Mouse (Mus musculus): ENCODE measurements around the gene Stk11. TPM values are rescaled to one million over a fixed set of nuclear protein-coding genes. Genes with fewer than 3 reads are reported as not detected.

The Stk11 gene
- polyA plus RNA-seq, 1 experiment from 2014 or later = 19.2 TPM

DNA sequence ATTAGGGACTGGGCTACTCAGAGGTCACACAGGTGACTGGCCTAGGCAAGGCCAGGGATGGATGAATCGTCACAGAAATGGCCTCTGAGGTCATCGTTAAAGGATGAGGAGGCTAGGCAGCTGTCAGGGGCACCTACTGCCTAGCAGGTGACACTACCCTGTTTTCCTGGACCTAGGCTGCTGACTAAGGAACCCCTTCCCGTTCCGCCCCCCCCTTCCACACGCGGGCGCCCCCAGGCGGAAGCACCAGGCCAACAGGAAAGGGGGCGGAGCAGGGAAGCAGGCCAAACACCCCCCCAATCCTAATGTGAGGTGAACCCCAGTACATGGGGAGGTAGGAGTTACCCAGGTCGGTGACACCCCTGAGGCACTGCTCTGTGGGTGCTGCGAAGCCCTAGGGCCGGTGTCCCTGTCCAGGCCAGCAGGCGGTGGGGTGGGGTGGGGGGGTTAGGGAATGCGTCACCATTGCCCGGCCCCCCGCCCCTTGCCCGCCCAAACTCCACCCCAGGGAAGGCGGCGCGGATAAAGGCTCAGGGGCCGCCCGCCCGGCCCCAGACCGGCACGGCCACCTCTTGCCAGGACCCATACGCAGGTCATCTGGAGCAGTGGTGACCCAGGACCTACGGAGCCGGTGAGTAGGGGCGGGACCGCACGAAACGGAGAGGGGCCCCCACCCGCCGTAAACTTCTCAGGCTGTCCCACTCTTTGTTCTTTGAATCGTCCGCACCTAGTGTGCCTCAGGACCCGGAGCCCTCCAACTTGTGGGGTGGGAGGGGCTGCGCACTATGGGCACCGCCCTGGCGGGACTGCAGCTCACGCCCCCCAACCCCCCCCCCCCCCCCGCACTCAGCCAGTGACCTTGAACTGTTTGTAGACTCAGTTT, 32.4 kb downstream of the Stk11 start, which contains the start of gene Midn:
Gene Midn, plus strand, starts transcription at position 554 of the 883 bp plus-strand sequence.
- Histone ChIP-seq H3K4me2 (peak within 1 kb of the TSS; percentile 65), H3K9me3 (no peaks in the 10 kb centered on the region), H3K4me1 (peaks cover 48% of the 10 kb centered on the region), H3K9ac (peak within 1 kb of the TSS; percentile 71), H3K36me3 (peaks cover 9% of the 10 kb centered on the region), H3K27me3 (replicated peaks) (no peaks in the 10 kb centered on the region), H3K27ac (peak within 1 kb of the TSS; percentile 100), H3K4me3 (replicated peaks) (peak within 1 kb of the TSS; percentile 79)
- ATAC-seq (ENCODE audit: insufficient read depth, low FRiP score, low read depth) = peak; percentile 44
- under 1% methylated on average over 37 of the region's 42 CpGs for WGBS

DNA sequence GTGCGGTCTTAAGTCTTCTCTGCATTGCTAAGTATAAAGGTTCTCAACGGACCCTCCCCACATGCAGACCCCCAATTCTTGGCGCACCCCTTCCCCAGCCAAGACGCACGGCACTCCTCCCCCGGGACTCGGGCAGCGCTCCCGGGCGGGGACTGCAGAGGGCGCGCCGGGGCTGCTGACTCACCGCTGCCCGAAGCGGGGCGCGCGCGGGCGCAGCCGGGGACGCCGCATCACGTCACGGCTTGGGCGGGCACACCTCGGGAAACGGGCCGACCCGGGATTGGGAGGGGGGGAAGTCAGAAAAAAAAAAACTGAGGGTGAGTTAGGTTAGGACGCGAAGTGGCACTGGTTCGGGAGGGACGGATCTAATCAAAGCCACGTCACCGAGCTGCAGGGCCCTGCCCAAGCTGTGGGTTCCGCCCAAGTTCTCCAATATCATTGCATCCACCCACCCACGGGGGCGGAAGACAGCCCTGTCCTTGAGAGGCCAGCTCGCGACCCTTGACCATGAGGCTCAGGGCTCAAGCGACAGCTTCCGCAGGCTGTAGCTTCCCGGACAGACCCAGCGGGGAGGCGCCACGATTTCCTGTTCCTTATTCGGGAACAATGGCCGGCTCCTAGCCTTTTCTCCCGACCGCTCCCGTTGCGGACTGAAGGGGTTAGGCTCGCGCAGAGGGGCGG, 33.1 kb downstream of the Stk11 start:
- 0% methylated on average over 57 of the region's 57 CpGs for WGBS
- H3K36me3 ChIP-seq = peaks cover 17% of the 10 kb centered on the region
- peak; percentile 36 for ATAC-seq (ENCODE audit: insufficient read depth, low FRiP score, low read depth)

DNA sequence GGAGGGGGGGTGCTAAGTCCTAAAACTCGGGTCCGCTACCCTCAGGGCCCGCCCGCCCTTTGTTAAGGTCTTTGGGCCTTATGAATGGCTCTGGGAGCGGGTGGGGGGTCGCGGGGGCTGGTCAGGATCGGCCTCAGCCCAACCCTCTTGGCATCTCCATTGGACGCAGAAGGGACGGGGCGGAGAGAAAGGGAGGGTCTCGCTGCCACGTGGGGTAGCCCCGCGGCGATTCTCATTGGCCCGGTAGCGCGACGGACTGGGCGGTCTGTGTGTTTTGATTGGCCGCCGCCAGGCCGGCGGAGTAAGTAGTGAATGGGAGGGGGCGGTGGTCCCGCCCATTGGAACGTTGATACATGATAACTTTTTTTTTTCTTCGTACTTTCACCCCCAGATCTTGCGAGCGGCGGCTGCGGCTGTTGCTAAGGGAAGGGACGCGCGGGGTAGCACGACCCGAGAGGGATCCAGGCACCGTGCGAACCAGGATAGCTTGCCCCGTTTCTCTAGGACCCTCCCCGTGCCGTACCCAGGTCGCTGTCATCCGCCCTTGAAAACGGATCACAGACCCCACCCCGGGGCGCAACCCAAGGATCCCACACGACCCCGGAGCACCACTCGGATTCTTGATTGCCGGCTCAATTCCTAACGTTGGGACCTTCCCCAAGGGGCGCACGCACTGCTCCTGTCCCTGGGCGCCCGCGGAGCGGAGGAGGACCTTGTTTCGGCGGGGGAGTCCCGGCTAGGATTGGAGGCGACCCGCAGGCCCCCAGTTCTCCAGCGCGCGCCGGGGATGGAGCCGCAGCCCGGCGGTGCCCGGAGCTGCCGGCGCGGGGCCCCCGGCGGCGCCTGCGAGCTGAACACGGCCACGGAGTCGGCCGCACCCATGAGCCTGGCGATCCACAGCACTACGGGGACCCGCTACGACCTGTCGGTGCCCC, 34.0 kb downstream of the Stk11 start:
- Histone ChIP-seq H3K27ac (peak overlapping the region; percentile 100), H3K9ac (peak overlapping the region; percentile 94), H3K4me3 (replicated peaks) (peak overlapping the region; percentile 79), H3K4me2 (peak overlapping the region; percentile 84), H3K36me3 (peaks cover 17% of the 10 kb centered on the region), H3K27me3 (replicated peaks) (no peaks in the 10 kb centered on the region), H3K9me3 (no peaks in the 10 kb centered on the region), H3K4me1 (peaks cover 53% of the 10 kb centered on the region)
- ATAC-seq (ENCODE audit: insufficient read depth, low FRiP score, low read depth) = peak; percentile 81
- WGBS = under 1% methylated on average over 88 of the region's 88 CpGs

More for the DNA sequence above, 33.1 kb downstream of the Stk11 start:
- Histone ChIP-seq H3K27me3 (replicated peaks) (no peaks in the 10 kb centered on the region), H3K9ac (peak overlapping the region; percentile 71), H3K9me3 (no peaks in the 10 kb centered on the region), H3K4me1 (peaks cover 50% of the 10 kb centered on the region), H3K4me2 (peak overlapping the region; percentile 65), H3K27ac (peak overlapping the region; percentile 100), H3K4me3 (replicated peaks) (peak overlapping the region; percentile 79)

DNA sequence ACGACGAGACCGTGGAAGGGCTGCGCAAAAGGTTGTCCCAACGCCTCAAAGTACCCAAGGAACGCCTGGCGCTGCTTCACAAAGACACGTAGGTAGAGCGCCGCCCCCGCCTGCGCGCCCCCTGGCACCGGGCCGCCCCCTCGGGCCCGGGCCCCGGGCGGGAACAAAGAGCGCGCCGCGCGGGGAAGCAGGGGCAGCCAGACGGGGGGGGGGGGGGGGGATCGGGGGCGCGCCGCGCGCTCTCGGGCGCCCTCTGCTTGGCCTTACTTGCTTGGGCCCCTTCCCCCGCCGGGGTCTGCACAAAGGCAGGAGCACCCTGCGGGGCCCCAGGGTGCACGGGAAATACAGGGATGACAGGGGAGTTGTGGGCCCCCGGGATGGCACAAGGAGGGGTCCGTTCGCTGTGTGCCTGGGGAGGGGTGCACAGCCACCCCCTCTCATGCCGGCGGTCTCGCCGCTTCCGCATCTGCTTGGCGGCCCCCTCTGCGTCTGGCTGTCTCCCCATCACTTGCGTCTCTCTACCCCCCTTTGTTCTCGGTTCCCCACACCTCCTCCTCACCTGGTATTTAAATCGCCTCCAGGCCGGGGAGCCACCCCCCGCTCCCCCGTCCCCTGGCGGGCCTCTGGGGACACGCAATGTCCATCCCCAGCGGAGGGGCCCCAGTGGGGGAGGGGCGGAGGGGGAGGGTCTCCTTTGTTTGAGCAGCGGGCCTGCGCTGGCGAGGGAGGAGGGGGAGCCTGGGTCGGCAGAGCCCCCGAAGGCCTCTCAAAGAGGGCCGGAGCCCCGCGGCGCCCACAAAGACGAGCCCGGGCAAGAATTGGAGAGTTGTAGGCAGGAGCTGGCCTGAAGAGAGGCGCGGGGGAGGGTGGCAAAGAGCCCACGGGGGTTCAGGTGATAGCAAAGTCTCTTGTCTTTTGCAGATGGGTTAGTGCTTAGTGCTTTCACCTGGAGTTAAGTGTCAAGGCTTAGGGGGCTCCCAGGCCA, 34.9 kb downstream of the Stk11 start:
- ATAC-seq (ENCODE audit: insufficient read depth, low FRiP score, low read depth) = no peak
- peaks cover 62% of the 10 kb centered on the region for H3K4me1 ChIP-seq
- under 1% methylated on average over 53 of the region's 71 CpGs for WGBS

DNA sequence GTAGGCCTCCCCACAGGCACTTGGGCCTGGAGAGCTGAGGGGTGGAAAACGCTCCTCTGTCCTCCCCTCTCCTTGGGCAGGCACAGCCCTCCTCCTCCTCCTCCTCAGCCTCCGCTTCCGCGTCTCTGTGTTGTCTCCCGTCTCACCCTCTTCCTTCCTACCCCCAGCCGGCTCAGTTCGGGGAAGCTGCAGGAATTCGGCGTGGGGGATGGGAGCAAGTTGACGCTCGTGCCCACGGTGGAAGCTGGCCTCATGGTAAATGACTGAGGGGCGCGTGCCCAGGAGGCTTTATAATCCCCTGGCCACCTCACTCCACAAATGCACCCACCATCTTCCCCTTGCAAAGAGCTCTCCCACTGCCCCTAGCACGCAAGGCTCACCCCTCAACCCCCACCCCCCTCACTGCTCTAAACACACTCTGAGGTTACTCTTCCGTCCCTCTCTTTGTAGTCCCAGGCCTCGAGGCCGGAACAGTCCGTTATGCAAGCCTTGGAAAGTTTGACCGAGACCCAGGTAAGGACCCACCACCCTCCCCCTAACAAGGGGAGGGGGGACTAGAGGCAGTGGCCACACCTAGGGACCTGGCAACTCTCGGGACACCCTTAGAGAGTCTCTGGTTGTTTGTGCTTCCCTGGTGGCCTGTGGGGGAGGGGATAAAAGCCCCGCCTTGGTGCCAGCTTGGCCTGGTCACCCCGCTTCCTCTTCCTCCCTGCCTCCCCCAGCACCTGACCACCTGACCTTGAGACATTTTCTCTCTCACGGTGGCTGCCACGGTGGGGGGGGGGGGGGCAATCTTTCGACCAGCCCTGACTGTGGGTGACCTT, 35.8 kb downstream of the Stk11 start:
- ATAC-seq (ENCODE audit: insufficient read depth, low FRiP score, low read depth) = no peak
- H3K27me3 ChIP-seq (replicated peaks) = no peaks in the 10 kb centered on the region
- peaks cover 61% of the 10 kb centered on the region for H3K4me1 ChIP-seq
- peak overlapping the region; percentile 94 for H3K9ac ChIP-seq
- H3K4me3 ChIP-seq (replicated peaks) = peak overlapping the region; percentile 79
- peaks cover 34% of the 10 kb centered on the region for H3K36me3 ChIP-seq
- H3K4me2 ChIP-seq = peak overlapping the region; percentile 84
- H3K9me3 ChIP-seq = no peaks in the 10 kb centered on the region
- H3K27ac ChIP-seq = peak overlapping the region; percentile 100
- under 1% methylated on average over 25 of the region's 26 CpGs for WGBS

More for the DNA sequence above, 34.9 kb downstream of the Stk11 start:
- Histone ChIP-seq H3K4me3 (replicated peaks) (peak overlapping the region; percentile 79), H3K27ac (peak overlapping the region; percentile 100), H3K4me2 (peak overlapping the region; percentile 84), H3K9ac (peak overlapping the region; percentile 94), H3K9me3 (no peaks in the 10 kb centered on the region), H3K36me3 (peaks cover 26% of the 10 kb centered on the region), H3K27me3 (replicated peaks) (no peaks in the 10 kb centered on the region)

DNA sequence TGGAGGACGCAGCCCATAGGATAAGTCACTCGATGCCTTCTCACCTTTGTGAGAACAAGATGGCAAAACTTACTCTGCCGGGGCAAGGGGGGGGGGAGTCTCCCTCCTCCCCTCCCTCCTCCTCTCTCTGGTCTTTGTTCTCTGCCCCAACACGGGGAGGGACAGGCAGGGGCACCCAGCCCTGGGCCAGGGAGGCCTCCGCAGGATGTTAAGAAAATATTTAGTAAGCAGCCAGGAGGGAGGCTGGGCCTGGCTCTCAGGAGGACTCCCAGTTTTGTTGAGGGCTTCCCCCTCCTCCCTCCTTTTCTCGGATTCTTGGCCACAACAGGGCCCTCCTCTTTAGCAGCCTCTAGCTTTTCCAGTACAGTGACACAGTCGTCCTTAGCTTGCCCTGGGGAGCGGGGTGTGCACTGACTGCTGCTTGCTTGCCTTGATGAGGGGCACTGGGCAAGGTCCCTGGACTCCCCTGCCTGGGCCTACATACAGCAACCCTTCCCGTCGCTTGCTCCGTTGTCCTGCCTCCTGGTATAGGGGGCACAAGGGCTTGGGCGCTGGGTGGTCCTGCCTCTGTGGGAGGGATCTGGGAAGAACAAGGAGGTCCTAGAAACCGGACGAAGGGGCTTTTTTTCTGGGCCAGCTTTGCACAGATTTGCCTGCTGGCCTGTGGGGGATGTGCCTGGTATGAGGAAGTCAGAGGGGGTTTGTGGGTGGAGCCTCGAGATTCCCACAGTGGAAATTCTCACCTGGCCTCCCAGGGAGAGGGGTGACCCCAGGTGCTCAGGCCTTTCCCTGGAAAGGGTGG, 36.7 kb downstream of the Stk11 start:
- H3K4me3 ChIP-seq (replicated peaks) = peak overlapping the region; percentile 79
- peak overlapping the region; percentile 84 for H3K4me2 ChIP-seq
- peak overlapping the region; percentile 100 for H3K27ac ChIP-seq
- no peak for ATAC-seq (ENCODE audit: insufficient read depth, low FRiP score, low read depth)
- no peaks in the 10 kb centered on the region for H3K27me3 ChIP-seq (replicated peaks)
- H3K4me1 ChIP-seq = peaks cover 61% of the 10 kb centered on the region
- WGBS = 5% methylated on average over 14 of the region's 15 CpGs
- H3K9ac ChIP-seq = peak overlapping the region; percentile 94
- H3K36me3 ChIP-seq = peaks cover 42% of the 10 kb centered on the region
- H3K9me3 ChIP-seq = no peaks in the 10 kb centered on the region

DNA sequence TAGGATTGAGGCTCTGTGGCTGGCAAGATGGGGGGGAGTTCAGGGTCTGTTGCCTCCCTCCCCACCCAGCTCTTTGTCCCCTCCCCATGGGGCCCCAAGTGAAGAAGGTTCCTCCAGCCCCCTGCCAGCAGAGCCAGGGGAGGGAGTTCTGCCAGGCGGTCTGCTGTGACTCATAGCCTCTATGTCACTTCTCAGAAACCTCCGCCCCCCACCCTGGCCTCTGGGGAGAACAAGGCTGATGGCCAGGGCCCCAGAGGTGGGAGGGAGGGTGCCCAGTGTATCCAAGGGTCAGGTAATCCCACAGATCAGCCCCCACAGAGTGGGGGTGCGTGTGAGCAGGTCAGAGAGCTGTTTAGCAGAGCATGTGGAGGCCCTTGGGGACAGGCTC, 37.3 kb downstream of the Stk11 start:
- Histone ChIP-seq H3K27ac (peak overlapping the region; percentile 100), H3K27me3 (replicated peaks) (no peaks in the 10 kb centered on the region), H3K4me1 (peaks cover 59% of the 10 kb centered on the region), H3K4me3 (replicated peaks) (peak overlapping the region; percentile 79), H3K9me3 (no peaks in the 10 kb centered on the region), H3K4me2 (peak overlapping the region; percentile 84), H3K36me3 (peaks cover 46% of the 10 kb centered on the region), H3K9ac (peak overlapping the region; percentile 94)
- ATAC-seq (ENCODE audit: insufficient read depth, low FRiP score, low read depth) = no peak
- WGBS = 13% methylated on average over 3 of the region's 3 CpGs

DNA sequence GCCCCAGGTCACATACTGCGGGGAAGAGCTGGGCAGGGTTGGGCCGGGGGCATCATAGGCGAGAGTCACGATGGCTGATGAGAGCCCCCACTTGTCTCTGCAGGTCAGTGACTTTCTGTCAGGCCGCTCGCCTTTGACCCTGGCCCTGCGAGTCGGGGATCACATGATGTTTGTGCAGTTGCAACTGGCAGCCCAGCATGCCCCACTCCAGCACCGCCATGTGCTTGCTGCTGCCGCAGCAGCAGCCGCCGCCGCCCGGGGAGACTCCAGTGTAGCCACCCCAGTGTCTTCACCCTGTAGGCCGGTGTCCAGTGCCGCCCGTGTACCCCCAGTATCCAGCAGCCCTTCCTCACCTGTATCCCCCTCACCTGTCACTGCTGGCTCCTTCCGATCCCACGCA, 38.1 kb downstream of the Stk11 start:
- Histone ChIP-seq H3K36me3 (peaks cover 46% of the 10 kb centered on the region), H3K4me1 (peaks cover 66% of the 10 kb centered on the region), H3K9ac (peak overlapping the region; percentile 12; the same call in 1 of the 2 replicates), H3K4me2 (peak overlapping the region; percentile 84), H3K27me3 (replicated peaks) (no peaks in the 10 kb centered on the region), H3K4me3 (replicated peaks) (peak overlapping the region; percentile 79; the same call in 1 of the 2 replicates), H3K27ac (peak overlapping the region; percentile 100), H3K9me3 (no peaks in the 10 kb centered on the region)
- no peak for ATAC-seq (ENCODE audit: insufficient read depth, low FRiP score, low read depth)
- 75% methylated on average over 19 of the region's 19 CpGs for WGBS

DNA sequence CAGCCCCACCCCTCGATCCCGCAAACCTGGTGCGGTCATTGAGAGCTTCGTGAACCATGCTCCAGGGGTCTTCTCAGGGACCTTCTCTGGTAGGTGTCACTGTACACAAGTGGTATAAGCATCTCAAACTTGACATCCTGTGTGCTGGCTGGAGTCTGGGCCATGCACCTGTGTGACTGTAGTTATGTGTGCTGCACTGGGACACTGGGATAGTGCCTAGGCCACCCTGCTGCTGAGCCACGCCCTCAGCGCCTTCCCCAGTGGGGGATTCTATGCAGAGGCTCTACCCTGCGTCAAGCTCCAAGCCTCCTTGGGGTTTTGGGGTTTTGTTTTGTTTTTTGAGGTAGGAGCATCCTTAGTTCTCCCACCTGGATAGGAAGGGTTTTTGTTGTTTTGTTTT, 38.8 kb downstream of the Stk11 start:
- 74% methylated on average over 7 of the region's 7 CpGs for WGBS
- Histone ChIP-seq H3K36me3 (peaks cover 46% of the 10 kb centered on the region), H3K9me3 (no peaks in the 10 kb centered on the region), H3K4me2 (peak overlapping the region; percentile 84; the same call in 1 of the 2 replicates), H3K27ac (peak overlapping the region; percentile 100), H3K4me1 (peaks cover 73% of the 10 kb centered on the region), H3K9ac (no peak overlapping the region), H3K27me3 (replicated peaks) (no peaks in the 10 kb centered on the region), H3K4me3 (replicated peaks) (no peak overlapping the region)
- no peak for ATAC-seq (ENCODE audit: insufficient read depth, low FRiP score, low read depth)
